Mouse (Mus musculus): ENCODE measurements at regions not wholly inside any gene's neighbourhood (a gene's known extent, or its start where the extent isn't known, plus 50 kb on each side); places are given as distances from the start of the nearest gene placed in this dataset.

- TF ChIP-seq CTCF (IDR thresholded peaks at IDR 0.05; ENCODE audit: extremely low read depth, insufficient read depth, insufficient read length, insufficient replicate concordance), result no peak
- TF ChIP-seq POLR2A (IDR thresholded peaks at IDR 0.05; ENCODE audit: low read depth, low read length), result no peak
These were observed 272.6 kb upstream of the Ccdc54 start for GRCm38 (mm10) chr16:50863565-50863964.
